Mouse (Mus musculus) ES-E14 (cell line): ENCODE data around the gene Srbd1. TPM values are rescaled to one million over a fixed set of nuclear protein-coding genes. Genes with fewer than 3 reads are reported as not detected.

Experiments used
- DNase-seq: peaks from one replicate; pipeline ENCODE4 v3.0.0-alpha.2; 2013; ENCODE audit warnings: low read depth, low spot score
- H3K27ac ChIP-seq: 2 replicates; pipeline ENCODE4 v1.5.1; 2012; ENCODE audit warnings: low read depth, mild to moderate bottlenecking, low read length, moderate library complexity, mixed read lengths; ENCODE audit not compliant: poor library complexity, insufficient read depth, severe bottlenecking
- H3K36me3 ChIP-seq: 2 replicates; pipeline ENCODE4 v1.6.1; 2012; ENCODE audit warnings: mild to moderate bottlenecking, low read length, moderate library complexity, mixed read lengths; ENCODE audit not compliant: control insufficient read depth, poor library complexity, insufficient read depth, severe bottlenecking
- H3K4me1 ChIP-seq, 2 experiments: fragments of 150-350 bp in 1 of 2; sonication (generic) in 1 of 2; 2 replicates each; pipeline ENCODE4 v1.6.1; 2012; ENCODE audit warnings: low read length in 2 of 2, mild to moderate bottlenecking in 1 of 2, mixed read lengths in 1 of 2; ENCODE audit not compliant: control insufficient read depth in 2 of 2, insufficient read depth in 2 of 2, poor library complexity in 1 of 2
- H3K4me3 ChIP-seq, 2 experiments: fragments of 150-350 bp in 1 of 2; sonication (generic) in 1 of 2; 2 replicates each; pipeline ENCODE4 v1.5.1; 2012; ENCODE audit warnings: low read length in 2 of 2, low read depth in 1 of 2, mild to moderate bottlenecking in 1 of 2, mixed read lengths in 1 of 2; ENCODE audit not compliant: insufficient read depth in 1 of 2, poor library complexity in 1 of 2, severe bottlenecking in 1 of 2
- H3K9ac ChIP-seq: 2 replicates; pipeline ENCODE4 v1.6.1; 2012; ENCODE audit warnings: low read depth, mild to moderate bottlenecking, low read length, mixed read lengths; ENCODE audit not compliant: poor library complexity, insufficient read depth, severe bottlenecking
- H3K9me3 ChIP-seq: fragments of 150-350 bp; sonication (generic); 2 replicates; pipeline ENCODE4 v1.6.1; 2012; ENCODE audit warnings: low read depth, mild to moderate bottlenecking, low read length; ENCODE audit not compliant: control insufficient read depth, insufficient read depth
- CHD2 ChIP-seq: IDR thresholded peaks from 2 replicates; pipeline ENCODE4 v1.6.1; 2014; ENCODE audit warnings: mild to moderate bottlenecking, low read depth, low read length, inconsistent platforms
- HCFC1 ChIP-seq: IDR thresholded peaks from 2 replicates; pipeline ENCODE4 v1.6.1; 2012; ENCODE audit warnings: low read length, inconsistent platforms, borderline replicate concordance; ENCODE audit not compliant: insufficient read depth
- MAFK ChIP-seq: IDR thresholded peaks from 2 replicates; pipeline ENCODE4 v1.6.1; 2014; ENCODE audit warnings: mild to moderate bottlenecking, low read depth, low read length, inconsistent platforms; ENCODE audit not compliant: insufficient read depth
- ZC3H11A ChIP-seq: IDR thresholded peaks from 2 replicates; pipeline ENCODE4 v1.6.1; 2012; ENCODE audit warnings: low read depth, mild to moderate bottlenecking, inconsistent platforms, low read length, borderline replicate concordance
- ZNF384 ChIP-seq: IDR thresholded peaks from 2 replicates; pipeline ENCODE4 v1.6.1; 2012; ENCODE audit warnings: low read depth, low read length, inconsistent platforms
- in situ Hi-C, 2 experiments: fragments of 600-800 bp; cut with MboI; formaldehyde crosslinking; loops; one replicate each; pipeline ENCODE4 v1.15.1; 2025; ENCODE audit warnings: low sequenced_read_pairs in 2 of 2, inconsistent platforms in 1 of 2; ENCODE audit not compliant: unreplicated experiment in 2 of 2
- total RNA-seq: library from RNA; depleted of rRNA; stranded (reverse); fragments of 300-350 nt; gene quantifications from 2 replicates; pipeline ENCODE4 v1.2.3, GENCODE M21; 2012

The Srbd1 gene
- total RNA-seq, 1 experiment: 39.1 TPM

GRCm38 (mm10) chr17:86170164-86170958, 25.4 kb upstream of the Srbd1 start:
- DNase-seq: no peak
- no peak for TF ChIP-seq ZNF384
- TF ChIP-seq MAFK: no peak
- TF ChIP-seq ZC3H11A: no peak
- no peak for TF ChIP-seq CHD2
- no peak for TF ChIP-seq HCFC1
- Histone ChIP-seq H3K9ac (no peak overlapping the region), H3K36me3 (no peaks in the 10 kb centered on the region), H3K9me3 (no peaks in the 10 kb centered on the region), H3K27ac (no peak overlapping the region), H3K4me3 (no peak overlapping the region), H3K4me1 (peaks cover 0 to 3% of the 10 kb centered on the region in 2 experiments; a peak in 3 of 4 replicates)
- in situ Hi-C loops: loop anchor here in 1 of 2 experiments (25.0 kb wide), 1 partner anchor 292 kb away; no protein-coding TSS in a partner anchor

GRCm38 (mm10) chr17:86169092-86169491, 24.1 kb upstream of the Srbd1 start:
- H3K4me3 ChIP-seq: peak overlapping the region; percentile 90 to 95; a peak in 2 of 4 replicates
- DNase-seq: no peak
- in situ Hi-C loops: loop anchor here (10.0 to 25.0 kb wide), 2 partner anchors 286 to 293 kb away; no protein-coding TSS in a partner anchor
- no peaks in the 10 kb centered on the region for H3K9me3 ChIP-seq
- TF ChIP-seq CHD2 (no peak), HCFC1 (no peak), ZNF384 (no peak), MAFK (no peak), ZC3H11A (no peak)
- H3K36me3 ChIP-seq: no peaks in the 10 kb centered on the region
- no peak overlapping the region for H3K27ac ChIP-seq
- H3K9ac ChIP-seq: no peak overlapping the region
- H3K4me1 ChIP-seq: peaks cover 0 to 3% of the 10 kb centered on the region in 2 experiments; a peak in 3 of 4 replicates

DNA sequence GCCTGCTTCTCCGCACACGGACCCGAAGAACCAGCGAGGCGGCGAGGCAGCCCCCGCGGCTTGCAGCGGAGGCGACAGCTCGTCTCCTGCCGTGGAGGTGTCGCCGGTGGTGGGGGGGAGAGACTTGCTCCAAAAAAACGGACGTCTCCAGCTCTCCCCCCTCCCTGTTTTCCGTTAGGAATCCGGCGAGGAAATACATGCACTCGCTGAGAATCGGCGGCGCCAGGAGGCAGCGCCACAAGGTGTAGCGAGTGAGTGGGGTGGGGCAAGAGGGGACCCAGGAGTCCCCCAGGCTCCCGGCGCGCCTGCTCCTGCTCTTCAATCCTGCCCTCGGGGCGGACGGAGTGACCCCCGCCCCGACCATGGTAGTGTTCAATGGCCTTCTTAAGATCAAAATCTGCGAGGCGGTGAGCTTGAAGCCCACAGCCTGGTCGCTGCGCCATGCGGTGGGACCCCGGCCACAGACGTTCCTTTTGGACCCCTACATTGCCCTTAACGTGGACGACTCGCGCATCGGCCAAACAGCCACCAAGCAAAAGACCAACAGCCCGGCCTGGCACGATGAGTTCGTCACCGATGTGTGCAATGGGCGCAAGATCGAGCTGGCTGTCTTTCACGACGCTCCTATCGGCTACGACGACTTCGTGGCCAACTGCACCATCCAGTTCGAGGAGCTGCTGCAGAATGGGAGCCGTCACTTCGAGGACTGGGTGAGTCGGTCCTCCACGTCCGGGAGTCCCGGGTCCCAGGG, 23.4 kb upstream of the Srbd1 start:
- H3K9ac ChIP-seq: peak overlapping the region; percentile 83
- TF ChIP-seq ZNF384 (no peak), CHD2 (no peak), MAFK (no peak), HCFC1 (no peak), ZC3H11A (no peak)
- no peak overlapping the region for H3K27ac ChIP-seq
- no peaks in the 10 kb centered on the region for H3K9me3 ChIP-seq
- H3K4me1 ChIP-seq: peaks cover 0 to 3% of the 10 kb centered on the region in 2 experiments; a peak in 3 of 4 replicates
- DNase-seq: no peak
- in situ Hi-C loops: loop anchor here (10.0 to 25.0 kb wide), 2 partner anchors 286 to 294 kb away; no protein-coding TSS in a partner anchor
- H3K36me3 ChIP-seq: no peaks in the 10 kb centered on the region
- peak overlapping the region; percentile 90 to 95 for H3K4me3 ChIP-seq

- H3K36me3 ChIP-seq: no peaks in the 10 kb centered on the region
- TF ChIP-seq MAFK (no peak), ZNF384 (no peak), CHD2 (no peak), ZC3H11A (no peak), HCFC1 (no peak; the same call in 1 of the 2 replicates)
- H3K9me3 ChIP-seq: no peaks in the 10 kb centered on the region
- peak within 1 kb of the TSS; percentile 83 for H3K9ac ChIP-seq
- peak within 1 kb of the TSS; percentile 90 to 95 for H3K4me3 ChIP-seq
- DNase-seq: no peak
- in situ Hi-C loops: loop anchor here (10.0 to 25.0 kb wide), 2 partner anchors 287 to 295 kb away; no protein-coding TSS in a partner anchor
- H3K4me1 ChIP-seq: peaks cover 0 to 5% of the 10 kb centered on the region in 2 experiments; a peak in 3 of 4 replicates
- H3K27ac ChIP-seq: no peak within 1 kb of the TSS; the same call in 1 of the 2 replicates
Observed at GRCm38 (mm10) chr17:86167320-86168230, 22.6 kb upstream of the Srbd1 start, which contains the start of gene Prkce. TSS of gene Prkce (plus strand) at chr17:86167785.
